Mouse (Mus musculus) cortical plate, adult 2 months (tissue): ENCODE results near the gene Tube1.

ENCODE experiments used
- CTCF ChIP-seq: fragments of 200-500 bp; IDR thresholded peaks from 2 replicates; pipeline ENCODE4 v1.5.1; 2011; ENCODE audit warnings: mild to moderate bottlenecking, control low read depth, low read length; ENCODE audit not compliant: insufficient read depth; ENCODE audit errors: extremely low read depth
- POLR2A ChIP-seq: fragments of 200-500 bp; IDR thresholded peaks from 2 replicates; pipeline ENCODE4 v1.6.1; 2011; ENCODE audit warnings: mild to moderate bottlenecking, low read length, control low read depth; ENCODE audit not compliant: insufficient read depth; ENCODE audit errors: extremely low read depth

GRCm38 (mm10) chr10:39167611-39168010, 33.8 kb downstream of the Tube1 start:
- no peak for TF ChIP-seq CTCF
- TF ChIP-seq POLR2A: no peak
